Mouse (Mus musculus): ENCODE measurements around the gene Cep85l.

Gene Cep85l

GRCm38 (mm10) chr10:53379709-53380106, at the start of gene Cep85l:
TSS of gene Cep85l (minus strand) at chr10:53379947.
- DNase-seq (ENCODE audit: low read depth in 1 of 2, low spot score in 2 of 2), result peak; percentile 50 to 66

- DNase-seq (ENCODE audit: low read depth in 1 of 2, low spot score in 2 of 2), result no peak
These were observed 49.1 kb upstream of the Cep85l start for GRCm38 (mm10) chr10:53428695-53429447.

GRCm38 (mm10) chr10:53426524-53426923, 46.8 kb upstream of the Cep85l start:
- DNase-seq (ENCODE audit: low read depth in 1 of 2, low spot score in 2 of 2), result no peak

GRCm38 (mm10) chr10:53423091-53423490, 43.3 kb upstream of the Cep85l start:
- DNase-seq (ENCODE audit: low read depth in 1 of 2, low spot score in 2 of 2), result no peak

- no peak for DNase-seq (ENCODE audit: low read depth in 1 of 2, low spot score in 2 of 2)
These were observed 42.5 kb upstream of the Cep85l start for GRCm38 (mm10) chr10:53422206-53422605.

- no peak for DNase-seq (ENCODE audit: low read depth in 1 of 2, low spot score in 2 of 2)
These were observed 41.9 kb upstream of the Cep85l start for GRCm38 (mm10) chr10:53421613-53422012.

GRCm38 (mm10) chr10:53420069-53420468, 40.3 kb upstream of the Cep85l start:
- no peak for DNase-seq (ENCODE audit: low read depth in 1 of 2, low spot score in 2 of 2)

- DNase-seq (ENCODE audit: low read depth in 1 of 2, low spot score in 2 of 2), result no peak
These were observed 39.6 kb upstream of the Cep85l start for GRCm38 (mm10) chr10:53419139-53419935.

- DNase-seq (ENCODE audit: low read depth in 1 of 2, low spot score in 2 of 2), result no peak
These were observed 37.3 kb upstream of the Cep85l start for GRCm38 (mm10) chr10:53417015-53417414.

GRCm38 (mm10) chr10:53416152-53416712, 36.5 kb upstream of the Cep85l start:
- no peak for DNase-seq (ENCODE audit: low read depth in 1 of 2, low spot score in 2 of 2)

GRCm38 (mm10) chr10:53415252-53415651, 35.5 kb upstream of the Cep85l start:
- no peak for DNase-seq (ENCODE audit: low read depth in 1 of 2, low spot score in 2 of 2)

GRCm38 (mm10) chr10:53414092-53415085, 34.6 kb upstream of the Cep85l start:
- DNase-seq (ENCODE audit: low read depth in 1 of 2, low spot score in 2 of 2), result no peak

- no peak for DNase-seq (ENCODE audit: low read depth in 1 of 2, low spot score in 2 of 2)
These were observed 33.2 kb upstream of the Cep85l start for GRCm38 (mm10) chr10:53412936-53413335.

GRCm38 (mm10) chr10:53412165-53412564, 32.4 kb upstream of the Cep85l start:
- no peak for DNase-seq (ENCODE audit: low read depth in 1 of 2, low spot score in 2 of 2)

- DNase-seq (ENCODE audit: low read depth in 1 of 2, low spot score in 2 of 2), result no peak
These were observed 31.1 kb upstream of the Cep85l start for GRCm38 (mm10) chr10:53410831-53411230.

- peak; percentile 15 to 17 for DNase-seq (ENCODE audit: low read depth in 1 of 2, low spot score in 2 of 2)
These were observed 27.7 kb upstream of the Cep85l start for GRCm38 (mm10) chr10:53407422-53407821.

- DNase-seq (ENCODE audit: low read depth in 1 of 2, low spot score in 2 of 2), result no peak
These were observed 27.1 kb upstream of the Cep85l start for GRCm38 (mm10) chr10:53406845-53407244.

- DNase-seq (ENCODE audit: low read depth in 1 of 2, low spot score in 2 of 2), result no peak
These were observed 22.5 kb upstream of the Cep85l start for GRCm38 (mm10) chr10:53402293-53402692.

- no peak for DNase-seq (ENCODE audit: low read depth in 1 of 2, low spot score in 2 of 2)
These were observed 19.3 kb upstream of the Cep85l start for GRCm38 (mm10) chr10:53399053-53399452.

GRCm38 (mm10) chr10:53398540-53398902, 18.8 kb upstream of the Cep85l start:
- DNase-seq (ENCODE audit: low read depth in 1 of 2, low spot score in 2 of 2), result no peak

All from monocyte, adult 2 months (primary cell).